Mouse (Mus musculus): ENCODE data around the gene Ccl6.

Ccl6 gene

GRCm38 (mm10) chr11:83595669-83596455, 3.0 kb upstream of the Ccl6 start:
- DNase-seq, result no peak

- DNase-seq, result no peak
These were observed 566 bp upstream of the Ccl6 start for GRCm38 (mm10) chr11:83593453-83593852.

GRCm38 (mm10) chr11:83584232-83584631, 8.7 kb downstream of the Ccl6 start:
- no peak for DNase-seq

GRCm38 (mm10) chr11:83583450-83583754, 9.5 kb downstream of the Ccl6 start:
- no peak for DNase-seq

GRCm38 (mm10) chr11:83582626-83583449, 10.0 kb downstream of the Ccl6 start:
- DNase-seq, result peak; percentile 55

GRCm38 (mm10) chr11:83581626-83582610, 11.0 kb downstream of the Ccl6 start:
- peak; percentile 68 for DNase-seq

GRCm38 (mm10) chr11:83580699-83581232, 12.1 kb downstream of the Ccl6 start:
- DNase-seq, result no peak

GRCm38 (mm10) chr11:83578999-83579398, 13.9 kb downstream of the Ccl6 start:
- no peak for DNase-seq

- no peak for DNase-seq
These were observed 14.6 kb downstream of the Ccl6 start, which contains the start of gene Ccl9 for GRCm38 (mm10) chr11:83578186-83578760. Gene Ccl9, minus strand, starts transcription at chr11:83578636.

- DNase-seq, result no peak
These were observed 15.8 kb downstream of the Ccl6 start for GRCm38 (mm10) chr11:83576927-83577555.

- no peak for DNase-seq
These were observed 20.1 kb downstream of the Ccl6 start for GRCm38 (mm10) chr11:83572834-83573233.

GRCm38 (mm10) chr11:83572223-83572622, 20.7 kb downstream of the Ccl6 start:
- peak; percentile 56 for DNase-seq

GRCm38 (mm10) chr11:83570189-83570588, 22.7 kb downstream of the Ccl6 start:
- no peak for DNase-seq

- no peak for DNase-seq
These were observed 23.6 kb downstream of the Ccl6 start for GRCm38 (mm10) chr11:83569249-83569648.

- no peak for DNase-seq
These were observed 24.1 kb downstream of the Ccl6 start for GRCm38 (mm10) chr11:83568786-83569185.

GRCm38 (mm10) chr11:83568061-83568460, 24.8 kb downstream of the Ccl6 start:
- DNase-seq, result no peak

- DNase-seq, result no peak
These were observed 25.6 kb downstream of the Ccl6 start for GRCm38 (mm10) chr11:83567311-83567710.

- no peak for DNase-seq
These were observed 26.3 kb downstream of the Ccl6 start for GRCm38 (mm10) chr11:83566617-83567016.

GRCm38 (mm10) chr11:83563754-83564153, 29.1 kb downstream of the Ccl6 start:
- DNase-seq, result peak; percentile 34

- no peak for DNase-seq
These were observed 30.5 kb downstream of the Ccl6 start for GRCm38 (mm10) chr11:83562311-83562887.

- no peak for DNase-seq
These were observed 32.5 kb downstream of the Ccl6 start for GRCm38 (mm10) chr11:83560405-83560804.
